Mouse (Mus musculus): ENCODE results near the gene Rbpjl. TPM values are rescaled to one million over a fixed set of nuclear protein-coding genes. Genes with fewer than 3 reads are reported as not detected.

Gene Rbpjl
- total RNA-seq (2017) = not detected in 3 replicates

DNA sequence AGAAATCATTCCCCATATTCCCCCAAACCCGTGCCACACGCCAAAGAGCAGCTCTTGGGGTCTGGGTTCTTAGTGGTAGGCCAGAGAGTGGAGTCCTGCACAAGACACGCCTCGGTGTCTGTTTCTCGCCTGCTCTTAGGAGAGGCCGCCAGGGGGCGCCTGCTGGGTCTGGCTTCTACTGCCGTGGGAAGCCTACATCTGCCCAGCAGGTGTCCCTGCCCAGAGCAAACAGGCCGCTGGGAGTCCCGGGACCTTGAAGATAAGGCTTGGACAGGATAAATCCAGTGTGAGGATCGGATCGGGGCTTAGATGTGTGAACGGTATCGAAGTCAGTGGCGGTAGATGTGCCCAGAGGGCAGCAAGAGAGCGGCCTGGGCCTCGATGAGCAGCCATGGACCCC lies at the start of gene Rbpjl:
Gene Rbpjl (plus strand): TSS at position 236 of the 400 bp plus-strand sequence.
- ATAC-seq (replicated peaks; ENCODE audit: insufficient number of reproducible peaks, low FRiP score, low TSS enrichment, poor library complexity, severe bottlenecking) = peak; percentile 60

DNA sequence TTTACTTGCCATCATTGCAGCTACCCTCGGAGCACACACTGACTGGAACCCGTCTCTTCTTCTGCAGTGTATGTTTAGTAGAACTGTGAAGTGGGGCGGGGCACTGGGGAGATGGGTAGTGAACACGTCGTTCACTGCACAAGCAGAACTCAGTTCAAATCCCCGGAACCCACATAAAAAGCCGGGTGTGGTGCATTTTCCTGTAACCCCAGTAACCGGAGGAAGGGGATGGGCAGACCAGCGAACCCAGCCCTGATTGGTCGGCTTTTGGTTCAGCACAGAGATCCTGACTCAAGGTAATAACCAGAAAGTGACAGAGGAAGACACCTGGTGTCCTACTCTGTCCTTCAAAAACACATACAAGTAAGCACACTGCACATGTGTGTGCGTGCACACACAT lies 49.6 kb upstream of the Rbpjl start:
- no peak for ATAC-seq (replicated peaks; ENCODE audit: insufficient number of reproducible peaks, low FRiP score, low TSS enrichment, poor library complexity, severe bottlenecking)

DNA sequence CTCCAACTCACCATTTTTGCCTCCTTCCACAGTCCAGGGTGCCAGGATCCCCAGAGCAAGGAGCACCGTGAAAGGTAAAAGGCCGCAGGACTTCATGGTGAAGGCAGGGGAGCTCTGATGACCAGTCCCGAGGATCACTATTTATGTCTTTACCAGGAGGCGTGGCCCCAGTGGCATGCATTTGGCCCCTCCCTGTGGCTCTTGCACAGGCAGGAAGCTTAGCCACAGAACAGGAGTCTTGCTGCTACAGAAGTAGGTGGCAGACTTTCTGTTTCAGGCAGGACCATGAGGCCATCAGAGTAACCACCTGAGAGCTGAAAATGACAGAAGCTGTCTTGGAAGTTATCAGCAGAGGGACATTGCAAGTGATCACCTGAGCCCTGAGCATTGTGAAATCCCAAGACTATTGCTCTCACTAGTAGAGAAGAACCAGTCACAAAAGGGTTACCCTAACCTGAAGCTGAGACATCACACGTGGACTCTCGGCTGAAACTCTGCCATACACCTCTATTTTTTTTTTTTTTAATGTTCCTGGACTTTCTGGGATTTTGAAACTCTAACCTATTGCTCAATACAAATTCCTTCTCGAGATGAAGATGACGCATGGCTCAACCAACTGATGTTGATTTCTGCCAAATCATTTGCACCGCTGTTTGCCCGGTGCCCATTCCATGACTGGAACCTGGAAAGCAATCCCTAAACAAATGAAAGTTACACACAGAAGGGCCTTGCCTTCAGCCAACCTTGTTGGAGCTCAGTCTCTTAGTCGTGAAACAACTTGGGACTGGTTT lies 46.6 kb upstream of the Rbpjl start:
- ATAC-seq (replicated peaks; ENCODE audit: insufficient number of reproducible peaks, low FRiP score, low TSS enrichment, poor library complexity, severe bottlenecking) = peak; percentile 68

DNA sequence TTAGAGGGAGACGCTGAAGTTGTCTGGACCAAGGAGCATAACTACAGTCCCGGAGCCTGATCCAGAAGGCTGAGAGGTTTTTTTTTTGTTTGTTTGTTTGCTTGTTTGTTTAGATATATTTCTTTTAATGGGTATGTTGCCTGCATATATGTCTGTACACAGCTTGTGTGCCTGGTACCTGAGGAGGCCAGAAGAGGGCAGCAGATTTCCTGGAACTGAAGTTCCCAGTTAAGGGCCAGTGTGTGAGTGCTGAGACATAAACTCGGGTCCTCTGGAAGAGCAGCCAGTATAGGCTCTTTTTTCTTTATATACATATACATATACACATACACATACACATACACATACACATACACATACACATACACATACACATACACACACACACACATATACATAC lies 44.6 kb upstream of the Rbpjl start:
- no peak for ATAC-seq (replicated peaks; ENCODE audit: insufficient number of reproducible peaks, low FRiP score, low TSS enrichment, poor library complexity, severe bottlenecking)

DNA sequence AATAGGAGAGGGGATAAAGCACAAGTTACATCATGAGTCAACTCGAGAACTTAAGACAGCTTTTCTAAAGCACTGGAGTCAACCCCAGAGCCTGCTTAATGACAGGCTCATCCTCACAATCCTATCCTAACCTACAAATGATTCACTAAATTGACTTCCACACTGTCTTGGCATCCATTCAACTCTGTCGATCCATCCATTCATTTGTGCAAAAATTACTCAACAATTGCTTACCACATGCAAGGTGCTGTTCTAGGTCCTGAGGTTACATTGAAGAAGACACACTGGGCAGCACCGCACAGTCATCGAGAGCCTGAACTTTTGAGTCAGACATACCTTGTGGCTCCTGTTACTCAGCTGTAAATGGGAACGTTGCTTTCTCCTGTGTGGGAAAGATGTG lies 43.9 kb upstream of the Rbpjl start:
- no peak for ATAC-seq (replicated peaks; ENCODE audit: insufficient number of reproducible peaks, low FRiP score, low TSS enrichment, poor library complexity, severe bottlenecking)

DNA sequence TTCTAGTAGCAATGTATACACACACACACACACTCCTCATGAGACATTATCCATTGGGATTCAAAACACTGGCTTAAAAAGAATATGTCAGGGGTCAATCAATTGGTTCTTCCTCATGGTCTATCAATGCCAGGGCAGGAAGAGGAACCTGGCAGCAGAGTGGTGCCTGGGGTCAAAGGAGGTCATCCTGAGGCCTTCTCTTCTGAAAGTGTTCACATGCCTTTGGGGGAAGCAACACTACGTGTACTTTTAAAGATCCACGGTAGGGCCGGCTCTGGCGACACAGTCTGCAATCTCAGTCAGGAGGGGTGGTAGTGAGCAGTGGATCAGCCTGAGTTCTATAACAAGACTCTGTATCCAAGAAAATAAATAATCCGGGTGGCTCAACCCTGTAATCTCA lies 43.3 kb upstream of the Rbpjl start:
- peak; percentile 55; the same call in 1 of the 2 replicates for ATAC-seq (replicated peaks; ENCODE audit: insufficient number of reproducible peaks, low FRiP score, low TSS enrichment, poor library complexity, severe bottlenecking)

DNA sequence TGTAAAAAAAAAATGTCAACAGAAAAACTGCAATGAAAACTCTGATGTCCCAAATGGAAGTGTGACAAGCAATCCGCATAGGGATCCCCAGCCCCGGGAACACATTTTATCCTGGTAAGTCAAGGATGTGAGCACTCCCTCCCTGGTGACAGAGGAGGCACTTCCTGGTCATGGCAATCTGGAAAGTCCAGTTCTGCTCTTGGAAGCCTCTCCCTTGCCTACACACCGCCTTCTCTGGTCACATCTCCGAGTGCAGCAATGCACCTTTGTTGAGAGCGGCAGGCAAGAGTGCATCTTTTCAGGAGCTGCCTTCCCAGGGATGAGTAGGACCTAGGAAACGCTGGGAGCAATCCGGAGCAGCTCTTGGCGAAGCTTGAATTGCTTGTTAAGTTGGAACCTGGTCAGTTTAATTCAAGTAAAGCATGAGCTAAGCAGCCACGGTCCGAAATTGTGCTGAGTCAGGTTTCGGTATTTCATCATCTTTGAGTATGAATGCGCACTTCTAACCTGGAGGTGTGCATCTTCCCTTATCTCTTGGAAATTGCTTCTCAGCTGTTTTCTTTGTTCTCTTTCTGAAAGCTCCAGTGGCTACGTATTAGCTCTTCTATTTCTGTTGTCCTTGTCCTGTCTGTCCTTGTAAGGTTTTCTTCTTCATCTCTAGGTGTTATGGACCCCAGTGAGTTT lies 41.8 kb upstream of the Rbpjl start:
- no peak for ATAC-seq (replicated peaks; ENCODE audit: insufficient number of reproducible peaks, low FRiP score, low TSS enrichment, poor library complexity, severe bottlenecking)

DNA sequence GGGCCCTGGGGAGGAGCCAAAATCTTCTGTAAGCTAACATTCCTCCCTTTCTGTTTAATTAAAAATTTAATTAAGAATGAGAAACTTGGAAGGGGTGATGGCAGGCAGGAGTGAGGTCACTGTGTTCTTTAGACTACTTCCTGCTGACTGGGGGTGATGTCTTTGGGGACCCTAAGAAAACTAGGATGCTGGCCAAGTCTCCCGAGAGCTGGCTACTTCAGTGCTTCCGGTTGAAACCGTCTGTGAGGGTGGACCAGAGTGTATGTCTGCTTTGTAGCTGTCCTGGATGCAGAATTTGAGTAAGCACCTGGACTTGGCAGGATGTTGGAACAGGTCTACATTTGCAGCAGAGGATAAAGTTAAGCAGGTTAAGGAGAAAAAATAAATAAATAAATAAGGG lies 36.0 kb upstream of the Rbpjl start:
- no peak for ATAC-seq (replicated peaks; ENCODE audit: insufficient number of reproducible peaks, low FRiP score, low TSS enrichment, poor library complexity, severe bottlenecking)

DNA sequence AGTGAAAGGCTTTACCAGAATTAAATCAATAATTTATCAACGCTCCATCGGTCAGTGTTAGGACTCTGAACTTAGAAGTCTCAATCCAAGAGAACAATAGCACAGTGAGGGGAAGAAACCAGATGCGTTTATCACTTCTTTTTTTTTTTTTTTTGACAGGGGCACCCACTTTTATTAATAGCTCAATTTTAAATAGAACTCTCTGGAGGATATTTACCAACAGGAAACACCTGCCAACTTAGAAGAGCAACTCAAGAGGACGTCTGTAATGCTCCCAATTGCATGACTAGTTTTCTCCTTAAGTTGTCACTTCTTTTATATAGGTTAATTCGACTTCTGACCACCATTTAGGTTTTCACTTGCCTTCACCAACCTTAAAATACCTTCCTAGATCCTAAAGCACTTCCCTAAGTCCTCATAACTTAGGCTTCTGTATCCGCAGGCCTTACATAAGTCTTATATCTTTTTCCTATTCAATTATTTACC lies 34.3 kb upstream of the Rbpjl start:
- ATAC-seq (replicated peaks; ENCODE audit: insufficient number of reproducible peaks, low FRiP score, low TSS enrichment, poor library complexity, severe bottlenecking) = no peak

DNA sequence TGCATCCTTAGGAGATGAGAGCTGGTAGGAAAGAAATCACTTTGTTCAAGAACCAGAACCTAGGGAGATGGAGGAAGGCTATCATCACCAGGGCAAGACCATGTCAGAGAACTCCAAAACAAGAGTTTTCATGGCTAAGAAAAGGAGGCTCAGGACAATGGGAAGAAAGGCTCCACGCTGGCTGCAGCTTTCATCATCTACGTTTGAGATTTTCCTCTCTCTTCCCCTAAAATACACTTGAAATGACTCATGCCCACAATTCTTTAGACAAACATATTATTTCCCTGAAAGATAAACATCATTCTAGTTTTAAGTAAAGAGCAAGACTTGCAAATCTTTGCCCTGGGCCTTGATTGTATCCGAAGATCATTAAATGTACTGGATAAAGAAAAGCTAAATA lies 31.6 kb upstream of the Rbpjl start:
- no peak for ATAC-seq (replicated peaks; ENCODE audit: insufficient number of reproducible peaks, low FRiP score, low TSS enrichment, poor library complexity, severe bottlenecking)

DNA sequence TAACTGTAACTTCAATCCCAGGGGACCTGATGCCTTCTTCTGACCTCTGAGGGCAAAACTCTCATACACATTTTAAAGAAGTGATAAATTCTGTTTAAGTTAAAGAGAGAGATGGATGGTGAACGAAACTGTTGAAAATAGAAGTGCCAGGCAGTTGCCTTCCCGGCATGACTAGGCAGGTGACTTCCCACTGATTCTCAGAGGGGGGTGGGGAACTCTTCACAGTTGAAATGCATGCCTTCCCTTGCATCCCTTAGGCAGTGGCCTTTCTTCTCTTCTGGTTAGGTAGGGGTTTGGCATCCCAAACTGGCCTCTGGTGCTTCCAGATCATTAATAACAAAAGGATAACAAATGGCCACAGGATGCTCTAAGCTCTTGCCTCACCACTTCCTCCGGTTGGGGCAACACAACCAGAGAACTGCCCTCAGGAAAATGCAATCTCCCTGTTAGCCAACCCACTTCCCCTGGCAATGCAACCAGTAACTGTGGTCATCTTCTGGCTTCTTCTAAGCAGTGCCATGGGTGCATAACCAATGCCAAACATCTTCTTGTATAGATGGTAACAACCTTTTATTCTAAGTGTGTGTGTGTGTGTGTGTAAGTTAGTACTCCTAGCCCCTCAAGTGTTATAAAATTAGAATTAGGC lies 30.4 kb upstream of the Rbpjl start:
- peak; percentile 91 for ATAC-seq (replicated peaks; ENCODE audit: insufficient number of reproducible peaks, low FRiP score, low TSS enrichment, poor library complexity, severe bottlenecking)

DNA sequence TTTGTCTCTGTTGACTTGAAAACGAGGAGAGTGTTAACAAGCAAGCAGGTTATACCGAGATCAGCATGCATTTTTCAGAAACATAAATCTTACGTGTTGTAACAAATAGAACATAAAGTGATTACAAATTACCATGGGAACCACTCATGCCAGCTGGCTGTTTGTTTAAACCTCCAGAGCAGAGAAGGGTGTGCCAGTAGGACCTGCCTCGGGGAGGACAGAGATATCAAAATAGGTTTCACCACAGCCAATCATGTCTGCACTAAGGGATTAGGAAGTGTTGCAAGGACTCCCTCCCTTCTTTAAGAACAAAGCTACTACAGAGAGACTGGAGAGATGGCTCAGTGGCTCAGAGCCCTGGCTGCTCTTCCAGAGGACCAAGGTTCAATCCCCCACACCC lies 29.8 kb upstream of the Rbpjl start:
- ATAC-seq (replicated peaks; ENCODE audit: insufficient number of reproducible peaks, low FRiP score, low TSS enrichment, poor library complexity, severe bottlenecking) = no peak

DNA sequence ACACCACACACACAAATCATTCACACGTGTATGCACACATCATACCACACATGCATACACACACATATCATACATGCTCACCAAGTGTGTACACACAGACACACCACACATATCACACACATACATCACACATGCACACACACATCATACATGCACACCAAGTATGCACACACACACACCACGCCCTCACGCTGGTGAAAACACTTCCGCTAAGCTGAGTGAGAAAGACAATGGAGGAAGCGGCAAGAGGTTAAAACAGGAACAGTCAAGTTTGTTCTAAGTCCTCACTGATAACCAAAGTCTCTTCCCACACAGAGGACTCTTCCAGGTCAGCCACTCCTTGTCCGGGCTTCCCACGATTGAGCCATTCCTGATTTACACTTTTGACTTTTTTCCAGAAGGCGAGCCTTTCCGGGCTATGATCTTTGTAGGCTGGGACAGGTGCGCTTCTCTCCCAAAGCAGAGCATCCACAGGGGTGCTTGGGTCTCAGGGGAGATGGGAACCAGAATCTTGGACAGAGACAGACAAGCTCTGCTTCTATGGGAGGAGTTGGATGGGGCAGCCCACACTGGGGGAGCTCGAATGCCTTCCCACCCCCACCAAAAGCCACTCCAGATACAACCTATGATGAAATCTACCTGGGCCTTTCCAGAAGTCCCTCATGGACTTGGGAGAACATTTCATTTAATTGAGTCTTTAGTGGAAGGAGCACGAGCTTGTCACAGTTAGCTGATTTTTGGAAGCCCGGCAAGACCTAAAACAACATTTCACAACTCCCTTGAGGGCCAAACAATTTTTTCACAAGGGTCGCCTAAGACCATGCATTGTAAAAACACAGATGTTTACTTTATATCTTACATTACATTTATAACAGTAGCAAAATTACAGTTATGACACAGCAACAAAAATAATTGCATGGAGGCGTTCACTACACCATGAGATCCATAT lies 25.2 kb upstream of the Rbpjl start:
- peak; percentile 59 for ATAC-seq (replicated peaks; ENCODE audit: insufficient number of reproducible peaks, low FRiP score, low TSS enrichment, poor library complexity, severe bottlenecking)

DNA sequence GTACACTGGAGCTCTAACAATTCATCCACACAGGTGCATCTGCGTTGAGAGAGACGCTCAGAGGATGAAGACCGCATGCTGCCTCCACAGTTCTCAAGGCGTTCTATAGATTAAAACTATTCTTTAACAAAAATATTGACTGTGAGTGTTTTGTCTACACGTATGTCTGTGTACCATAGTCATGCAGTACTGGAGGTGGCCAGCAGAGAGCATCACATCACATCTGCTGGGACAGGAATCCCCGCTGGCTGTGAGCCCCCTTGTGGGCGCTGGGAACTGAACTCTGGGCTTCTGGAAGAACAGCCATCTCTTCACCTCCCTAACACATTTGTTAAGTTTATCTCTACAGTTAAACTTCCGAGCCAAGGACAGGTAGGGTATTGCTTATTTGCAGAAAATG lies 21.2 kb upstream of the Rbpjl start:
- ATAC-seq (replicated peaks; ENCODE audit: insufficient number of reproducible peaks, low FRiP score, low TSS enrichment, poor library complexity, severe bottlenecking) = no peak

DNA sequence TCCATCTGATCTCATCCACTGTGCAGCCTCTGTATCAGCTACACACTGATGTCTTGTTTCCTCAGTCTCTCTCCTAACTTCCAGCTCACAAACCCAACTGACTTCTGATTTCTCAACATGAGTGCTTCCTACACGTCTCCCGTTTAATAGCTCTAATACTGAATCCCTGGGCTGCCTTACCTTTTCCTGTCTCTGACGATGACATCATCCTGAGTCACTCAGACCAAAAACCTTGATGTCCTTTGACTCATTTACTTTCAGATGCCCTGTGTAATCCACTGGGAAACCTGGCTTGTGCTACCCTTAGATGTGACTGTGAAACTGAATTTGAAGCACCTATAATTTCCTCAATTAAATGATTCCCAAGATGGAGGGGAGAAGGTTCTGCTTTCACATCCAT lies 20.0 kb upstream of the Rbpjl start:
- ATAC-seq (replicated peaks; ENCODE audit: insufficient number of reproducible peaks, low FRiP score, low TSS enrichment, poor library complexity, severe bottlenecking) = no peak

DNA sequence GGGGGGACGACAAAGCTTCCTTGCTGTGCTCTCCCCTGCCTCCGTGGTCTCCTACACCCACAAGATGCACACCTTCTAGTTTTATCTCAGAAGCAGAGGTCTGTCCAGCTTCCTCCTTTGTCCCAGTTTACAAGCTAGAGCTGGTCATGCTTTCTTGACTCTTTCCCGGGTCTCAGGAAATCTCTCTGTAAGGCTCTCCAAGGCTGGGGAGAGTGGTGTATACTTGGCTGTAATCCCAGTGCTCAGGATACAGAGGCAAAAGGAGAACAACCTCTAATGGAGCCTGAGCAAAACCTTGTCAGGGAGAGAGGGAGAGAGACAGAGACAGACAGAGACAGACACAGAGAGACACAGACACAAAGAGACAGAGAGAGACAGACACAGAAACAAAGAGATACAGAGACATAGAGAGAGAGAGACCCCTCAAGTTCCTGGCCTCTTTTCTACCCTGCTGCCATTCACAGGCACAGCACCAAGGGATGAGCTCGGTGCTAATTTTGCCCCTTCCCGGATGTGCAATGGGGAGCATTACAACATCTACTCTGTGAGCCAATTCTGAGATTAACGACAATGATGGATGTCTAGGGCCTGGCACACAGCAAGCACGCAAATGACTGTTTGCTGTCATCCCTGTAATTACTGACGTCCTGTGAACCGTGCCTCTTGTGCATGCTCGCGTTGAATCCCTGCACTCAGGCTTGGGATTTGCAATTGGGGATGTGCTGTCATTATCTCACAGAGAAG lies 19.1 kb upstream of the Rbpjl start:
- no peak for ATAC-seq (replicated peaks; ENCODE audit: insufficient number of reproducible peaks, low FRiP score, low TSS enrichment, poor library complexity, severe bottlenecking)

DNA sequence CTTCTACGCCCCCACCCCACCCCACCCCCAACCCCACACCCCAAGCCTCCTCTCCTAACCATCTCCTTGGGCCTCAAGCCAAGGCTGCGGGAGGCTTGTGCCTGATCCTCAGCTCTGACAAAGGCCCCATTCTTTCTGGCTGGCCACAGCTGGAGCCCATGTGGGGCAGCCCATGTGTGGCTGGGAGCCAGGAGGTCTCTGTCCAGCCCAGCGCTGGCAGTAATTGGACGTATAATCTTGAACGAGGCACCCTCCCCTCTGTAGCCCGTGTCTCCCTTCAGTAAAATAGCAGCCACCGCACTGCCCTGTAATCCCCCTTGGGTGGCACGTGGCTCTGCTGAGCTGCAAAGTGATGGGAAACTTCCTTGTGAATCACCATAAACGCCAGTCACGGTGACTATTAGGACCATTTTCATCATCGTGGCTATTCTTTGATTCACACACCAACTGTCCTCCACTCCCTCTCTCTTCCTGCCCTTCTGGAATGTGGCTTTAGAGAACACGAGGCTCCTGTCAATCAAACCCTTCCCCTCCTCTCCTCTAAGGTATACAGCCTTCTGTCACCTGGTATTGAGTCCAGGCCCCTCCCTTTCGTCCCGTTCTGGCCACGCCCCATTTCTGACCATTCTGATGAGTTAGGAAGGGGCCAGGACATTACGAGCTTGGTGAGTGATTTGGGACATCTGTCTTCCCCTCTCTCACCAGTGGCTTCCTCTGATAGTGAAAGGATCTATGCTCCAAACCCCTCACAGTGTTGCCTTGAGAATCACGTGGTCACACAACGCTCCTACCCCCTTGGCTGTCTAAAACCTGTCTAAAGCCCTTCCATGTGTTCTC lies 16.8 kb upstream of the Rbpjl start:
- no peak for ATAC-seq (replicated peaks; ENCODE audit: insufficient number of reproducible peaks, low FRiP score, low TSS enrichment, poor library complexity, severe bottlenecking)
